In the genomic region with DNA sequence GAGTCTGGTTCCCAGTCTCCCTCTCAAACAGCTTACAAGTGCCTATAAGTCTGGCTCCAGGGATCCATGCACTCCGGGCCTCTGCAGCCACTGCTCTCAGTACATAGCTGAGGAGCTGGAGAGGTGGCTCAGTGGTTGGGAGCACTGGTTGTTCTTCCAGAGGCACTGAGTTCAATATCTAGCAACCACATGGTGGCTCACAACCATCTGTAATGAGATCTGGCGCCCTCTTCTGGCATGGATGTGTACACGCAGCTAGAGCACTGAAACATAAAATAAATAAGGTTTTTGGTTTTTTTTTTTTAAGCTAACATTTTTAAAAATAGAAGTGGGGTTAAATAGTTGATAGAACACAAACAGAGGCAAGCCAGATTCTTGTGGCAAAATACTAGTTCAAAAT, we compare ENCODE assay signal across 8 mouse cellular contexts.
DNase-seq lines count a peak whose midpoint lies in the region; ATAC-seq and TF ChIP-seq lines count a peak whose summit lies in the region.
"Had no signal": no experiment of that assay in that cellular context is flagged by ENCODE, and none has a peak within 500 bp of the region (broad histone marks: within the 10 kb centered on the region; RNA-seq: fewer than 3 reads in every experiment).

No protein-coding gene starts in this region.

- no peak overlapping the region for H3K4me2 ChIP-seq in neural tube, embryonic 11.5 days (ENCODE audit: low read depth)
- H3K4me2 ChIP-seq: neural tube, embryonic 13.5 days had no signal

- H3K4me1 ChIP-seq in neural tube, embryonic 11.5 days (ENCODE audit: control insufficient read depth, insufficient read depth, low read length), result no peaks in the 10 kb centered on the region
- H3K4me1 ChIP-seq: neural tube, embryonic 13.5 days had no signal

- no peak overlapping the region for H3K27ac ChIP-seq in layer of hippocampus, adult 2 months
- no peak overlapping the region for H3K27ac ChIP-seq in neural tube, embryonic 11.5 days (ENCODE audit: low read depth, low read length)
- H3K27ac ChIP-seq: neural tube, embryonic 13.5 days had no signal

- no peak overlapping the region for H3K4me3 ChIP-seq in layer of hippocampus, adult 2 months
- H3K4me3 ChIP-seq in neural tube, embryonic 11.5 days (ENCODE audit: low read depth, low read length), result no peak overlapping the region
- H3K4me3 ChIP-seq: neural tube, embryonic 13.5 days had no signal

- ATAC-seq in neural tube, embryonic 11.5 days (ENCODE audit: insufficient read depth, low FRiP score, low TSS enrichment), result no peak
- no peak for ATAC-seq in inflammation-experienced regulatory T-cells, adult 6 months

- WGBS in neural tube, embryonic 11.5 days, result 48% methylated on average over 3 of the region's 3 CpGs

- no peaks in the 10 kb centered on the region for H3K9me3 ChIP-seq in neural tube, embryonic 11.5 days (ENCODE audit: control insufficient read depth, low read length)
- H3K9me3 ChIP-seq: neural tube, embryonic 13.5 days had no signal

- peaks cover 8% of the 10 kb centered on the region for H3K36me3 ChIP-seq in neural tube, embryonic 11.5 days (ENCODE audit: control insufficient read depth, insufficient read depth, low read length)

- TF ChIP-seq CTCF in layer of hippocampus, adult 2 months (conservative IDR thresholded peaks at IDR 0.05), result peak; percentile 87

- no peak for DNase-seq in layer of hippocampus, adult 2 months (ENCODE audit: low spot score in 2 of 2)
- DNase-seq in layer of hippocampus, adult 9-10 months (ENCODE audit: low spot score), result no peak
- peak; percentile 65 for DNase-seq in ES-CJ7 (ENCODE audit: low read depth, low spot score)
- DNase-seq in adrenal gland, postnatal 36 days, result peak; percentile 46 to 58
- peak; percentile 8 for DNase-seq in hindlimb bud, embryonic 11.5 days (ENCODE audit: extremely low spot score, low read depth, low spot score)
- DNase-seq in neural tube, embryonic 11.5 days (ENCODE audit: low spot score), result peak; percentile 27

- no peaks in the 10 kb centered on the region for H3K27me3 ChIP-seq in neural tube, embryonic 11.5 days (ENCODE audit: control insufficient read depth, insufficient read depth, low read length)
- H3K27me3 ChIP-seq: neural tube, embryonic 13.5 days had no signal

- no peak overlapping the region for H3K9ac ChIP-seq in neural tube, embryonic 11.5 days (ENCODE audit: low read length)
- H3K9ac ChIP-seq: neural tube, embryonic 13.5 days had no signal

Comparison
In these comparisons a context has a peak if more than half of its experiments do, and no peak if none do; other contexts are left out.
1. DNase-seq: peak in ES-CJ7 (single experiment), adrenal gland, postnatal 36 days (2 of 2), hindlimb bud, embryonic 11.5 days (single experiment) and neural tube, embryonic 11.5 days (single experiment); none in layer of hippocampus, adult 2 months (0 of 2) and layer of hippocampus, adult 9-10 months (single experiment).